Comparison of ENCODE assay signal across 14 mouse cellular contexts in genomic region chr3:79410629-79410995, GRCm38 (mm10).
DNase-seq lines count a peak whose midpoint lies in the region; ATAC-seq lines count a peak whose summit lies in the region.
"Had no signal": no experiment of that assay in that cellular context is flagged by ENCODE, and none has a peak within 500 bp of the region (broad histone marks: within the 10 kb centered on the region; RNA-seq: fewer than 3 reads in every experiment).

No protein-coding gene starts in this region.

- WGBS in kidney, embryonic 14.5 days, result 22% methylated on average over 5 of the region's 5 CpGs

- no peak overlapping the region for H3K4me3 ChIP-seq in kidney, embryonic 14.5 days (ENCODE audit: low read length)
- H3K4me3 ChIP-seq: embryonic facial prominence, embryonic 13.5 days; liver, embryonic 12.5 days; megakaryocyte, embryonic 14.5 days had no signal

- no peak overlapping the region for H3K4me2 ChIP-seq in kidney, embryonic 14.5 days (replicated peaks; ENCODE audit: low read depth, low read length)
- H3K4me2 ChIP-seq: embryonic facial prominence, embryonic 13.5 days; liver, embryonic 12.5 days had no signal

- H3K27ac ChIP-seq in kidney, embryonic 14.5 days (ENCODE audit: low read depth, low read length), result no peak overlapping the region
- H3K27ac ChIP-seq: embryonic facial prominence, embryonic 13.5 days; liver, embryonic 12.5 days had no signal

- peaks cover 15% of the 10 kb centered on the region; the same call in 1 of the 2 replicates for H3K4me1 ChIP-seq in kidney, embryonic 14.5 days (ENCODE audit: control insufficient read depth, insufficient read depth, low read length)
- H3K4me1 ChIP-seq: liver, embryonic 12.5 days; megakaryocyte, embryonic 14.5 days had no signal

- peak; percentile 50; the same call in 1 of the 2 replicates for ATAC-seq in kidney, embryonic 14.5 days (ENCODE audit: low FRiP score, low TSS enrichment)
- ATAC-seq: liver, embryonic 12.5 days had no signal

- no peaks in the 10 kb centered on the region for H3K9me3 ChIP-seq in kidney, embryonic 14.5 days (ENCODE audit: control insufficient read depth, low read length)
- H3K9me3 ChIP-seq: embryonic facial prominence, embryonic 13.5 days; liver, embryonic 12.5 days; megakaryocyte, embryonic 14.5 days had no signal

- no peaks in the 10 kb centered on the region for H3K36me3 ChIP-seq in kidney, embryonic 14.5 days (ENCODE audit: control insufficient read depth, insufficient read depth, low read length)
- H3K36me3 ChIP-seq: embryonic facial prominence, embryonic 13.5 days; liver, embryonic 12.5 days had no signal

- no peak overlapping the region for H3K9ac ChIP-seq in kidney, embryonic 14.5 days (ENCODE audit: low read depth, low read length)
- H3K9ac ChIP-seq: embryonic facial prominence, embryonic 13.5 days; liver, embryonic 12.5 days had no signal

- H3K27me3 ChIP-seq in kidney, embryonic 14.5 days (ENCODE audit: control insufficient read depth, insufficient read depth, low read length), result no peaks in the 10 kb centered on the region
- H3K27me3 ChIP-seq: embryonic facial prominence, embryonic 13.5 days; liver, embryonic 12.5 days; megakaryocyte, embryonic 14.5 days had no signal

- no peak for DNase-seq in kidney, adult 9 months
- peak; percentile 65 for DNase-seq in 416B (ENCODE audit: low read depth)
- DNase-seq in Muller cell, postnatal 12 days (ENCODE audit: inconsistent ontology term), result peak; percentile 45
- peak; percentile 45 for DNase-seq in mesoderm, embryonic 11.5 days (ENCODE audit: low read depth, low spot score)
- no peak for DNase-seq in adrenal gland, postnatal 36 days
- no peak for DNase-seq in gastrocnemius, postnatal 4 days (ENCODE audit: low spot score in 2 of 2)
- no peak for DNase-seq in adrenal gland, adult 18-20 months (ENCODE audit: low spot score in 2 of 2)
- DNase-seq: cerebellum, adult 2 months; heart, postnatal 4 days; kidney, postnatal 36 days had no signal

Comparison
In these comparisons a context has a peak if more than half of its experiments do, and no peak if none do; other contexts are left out.
1. DNase-seq: peak in 416B (single experiment), Muller cell, postnatal 12 days (single experiment) and mesoderm, embryonic 11.5 days (single experiment); none in kidney, adult 9 months (single experiment), adrenal gland, postnatal 36 days (0 of 2), gastrocnemius, postnatal 4 days (0 of 2) and adrenal gland, adult 18-20 months (0 of 2).